Comparison of ENCODE assay signal across 9 mouse cellular contexts in genomic region chr11:53762827-53763495, GRCm38 (mm10). TPM values are rescaled to one million over a fixed set of nuclear protein-coding genes. Genes with fewer than 3 reads are reported as not detected.
DNase-seq lines count a peak whose midpoint lies in the region; ATAC-seq and TF ChIP-seq lines count a peak whose summit lies in the region.
"Had no signal": no experiment of that assay in that cellular context is flagged by ENCODE, and none has a peak within 500 bp of the region (broad histone marks: within the 10 kb centered on the region; RNA-seq: fewer than 3 reads in every experiment).

No protein-coding gene starts in this region.

- peaks cover 18% of the 10 kb centered on the region for H3K4me1 ChIP-seq in cerebellum, adult 2 months (ENCODE audit: control insufficient read depth, insufficient read depth, low read length)
- H3K4me1 ChIP-seq in forebrain, embryonic 16.5 days (replicated peaks; ENCODE audit: control insufficient read depth, insufficient read depth, low read length): peaks cover 22% of the 10 kb centered on the region
- peaks cover 29% of the 10 kb centered on the region for H3K4me1 ChIP-seq in hindbrain, embryonic 12.5 days
- H3K4me1 ChIP-seq in spleen, adult 2 months (ENCODE audit: control insufficient read depth, insufficient read depth, insufficient read length): peaks cover 10% of the 10 kb centered on the region; the same call in 1 of the 2 replicates

- H3K27ac ChIP-seq in cerebellum, adult 2 months (ENCODE audit: insufficient read depth, low read length): no peak overlapping the region
- no peak overlapping the region for H3K27ac ChIP-seq in forebrain, embryonic 16.5 days (ENCODE audit: low read length)
- H3K27ac ChIP-seq in hindbrain, embryonic 12.5 days: no peak overlapping the region
- peak overlapping the region; percentile 99 for H3K27ac ChIP-seq in spleen, adult 2 months (ENCODE audit: insufficient read depth, low read length)

- peak; percentile 89 for DNase-seq in Muller cell, postnatal 12 days (ENCODE audit: inconsistent ontology term)
- peak; percentile 38 to 49 for DNase-seq in cerebellum, adult 2 months
- DNase-seq in left cerebral cortex, postnatal 4 days: peak; percentile 62
- peak in 1 of 2 experiments; percentile 71 for DNase-seq in spleen, adult 2 months (ENCODE audit: low read depth in 1 of 2, low spot score in 2 of 2)
- no peak for DNase-seq in frontal cortex, postnatal 14 days (ENCODE audit: low spot score in 2 of 2)

- peak overlapping the region; percentile 41 for H3K4me3 ChIP-seq in cerebellum, adult 2 months (replicated peaks; ENCODE audit: insufficient read depth, low read depth, low read length)
- H3K4me3 ChIP-seq in forebrain, embryonic 16.5 days (replicated peaks; ENCODE audit: low read length): peak overlapping the region; percentile 34
- H3K4me3 ChIP-seq in hindbrain, embryonic 12.5 days: peak overlapping the region; percentile 31
- H3K4me3 ChIP-seq in spleen, adult 2 months (ENCODE audit: extremely low read depth, insufficient read depth, insufficient read length): peak overlapping the region; percentile 61

- H3K27me3 ChIP-seq in cerebellum, adult 2 months (ENCODE audit: control insufficient read depth, insufficient read depth, low read length): no peaks in the 10 kb centered on the region
- H3K27me3 ChIP-seq in forebrain, embryonic 16.5 days (replicated peaks; ENCODE audit: control insufficient read depth, insufficient read depth, low read length): peaks cover 7% of the 10 kb centered on the region; the same call in 1 of the 2 replicates
- peaks cover 59% of the 10 kb centered on the region for H3K27me3 ChIP-seq in hindbrain, embryonic 12.5 days
- H3K27me3 ChIP-seq in spleen, adult 2 months (ENCODE audit: control insufficient read depth, insufficient read depth, low read length): no peaks in the 10 kb centered on the region

- peak overlapping the region; percentile 70 for H3K4me2 ChIP-seq in forebrain, embryonic 16.5 days (ENCODE audit: low read length)
- H3K4me2 ChIP-seq in hindbrain, embryonic 12.5 days (replicated peaks): peak overlapping the region; percentile 62

- TF ChIP-seq POLR2A in cerebellum, adult 2 months (IDR thresholded peaks at IDR 0.05; ENCODE audit: borderline replicate concordance, insufficient read depth, low read length): no peak
- TF ChIP-seq POLR2A in spleen, adult 2 months (IDR thresholded peaks at IDR 0.05; ENCODE audit: low read depth, low read length): no peak; the same call in 1 of the 2 replicates

- peak; percentile 11; the same call in 1 of the 2 replicates for ATAC-seq in forebrain, embryonic 16.5 days
- ATAC-seq in hindbrain, embryonic 12.5 days (ENCODE audit: low FRiP score): no peak; the same call in 1 of the 2 replicates
- peak; percentile 45 for ATAC-seq in megakaryocyte-erythroid progenitor cell, adult 5-6 weeks (replicated peaks; ENCODE audit: low FRiP score, low TSS enrichment, poor library complexity, severe bottlenecking)

- H3K9me3 ChIP-seq in forebrain, embryonic 16.5 days (ENCODE audit: control insufficient read depth, low read length): no peaks in the 10 kb centered on the region
- no peaks in the 10 kb centered on the region for H3K9me3 ChIP-seq in hindbrain, embryonic 12.5 days (replicated peaks)

- H3K9ac ChIP-seq in forebrain, embryonic 16.5 days (replicated peaks; ENCODE audit: low read depth, low read length): no peak overlapping the region; the same call in 1 of the 2 replicates
- H3K9ac ChIP-seq in hindbrain, embryonic 12.5 days: peak overlapping the region; percentile 48; the same call in 1 of the 2 replicates

- no peak for TF ChIP-seq CTCF in cerebellum, adult 2 months (IDR thresholded peaks at IDR 0.05; ENCODE audit: borderline replicate concordance, insufficient read depth, low read depth, low read length)
- TF ChIP-seq CTCF in spleen, adult 2 months (IDR thresholded peaks at IDR 0.05; ENCODE audit: extremely low read depth, insufficient read depth, insufficient read length, insufficient replicate concordance): no peak

- intact Hi-C loops in left cerebral cortex, postnatal 4 days (cut with DNase I): no loop called here

- WGBS in cerebellum, adult 2 months: 4% methylated on average over 23 of the region's 23 CpGs
- WGBS in forebrain, embryonic 16.5 days: 7% methylated on average over 23 of the region's 23 CpGs
- WGBS in hindbrain, embryonic 12.5 days: 6% methylated on average over 23 of the region's 23 CpGs
- WGBS in spleen, adult 2 months: 2% methylated on average over 23 of the region's 23 CpGs

- H3K36me3 ChIP-seq in forebrain, embryonic 16.5 days (ENCODE audit: control insufficient read depth, insufficient read depth): no peaks in the 10 kb centered on the region
- H3K36me3 ChIP-seq in hindbrain, embryonic 12.5 days: no peaks in the 10 kb centered on the region
- no peaks in the 10 kb centered on the region for H3K36me3 ChIP-seq in spleen, adult 2 months (ENCODE audit: control insufficient read depth, insufficient read depth, low read length)

RNA-seq across cellular contexts. Expression of gene Irf1, which starts 6.9 kb away (rescaled TPM):
- polyA plus RNA-seq in cerebellum, adult 2 months (2012; rRNA removed): 5.6 and 6.0 TPM in 2 replicates
- 2.5 and 3.4 TPM in 2 replicates for polyA plus RNA-seq in forebrain, embryonic 16.5 days (2015; fragmentation: Nextera tagmentation; extraction: Ambion mirVana)
- 4.1 and 4.5 TPM in 2 replicates for polyA plus RNA-seq in hindbrain, embryonic 12.5 days (2016; fragmentation: Nextera tagmentation; extraction: Ambion mirVana)
- 1 to 10 TPM; 2.9 to 4.2 TPM for total RNA-seq in left cerebral cortex, postnatal 4 days (2021)
- total RNA-seq in megakaryocyte-erythroid progenitor cell, adult 5-6 weeks (2014; fragmentation: Nextera tagmentation): 3.1 and 4.4 TPM in 2 replicates
- total RNA-seq in megakaryocyte-erythroid progenitor cell, adult 5-6 weeks (2017): 39.2 and 50.6 TPM in 2 replicates
- polyA plus RNA-seq in spleen, adult 2 months (2012; rRNA removed): 111 and 222 TPM in 2 replicates

RNA-seq across cellular contexts. Expression of gene Gm17334, which starts 10.0 kb away (rescaled TPM):
- 0.32 and 0.44 TPM in 2 replicates for polyA plus RNA-seq in cerebellum, adult 2 months (2012; rRNA removed)
- polyA plus RNA-seq in forebrain, embryonic 16.5 days (2015; fragmentation: Nextera tagmentation; extraction: Ambion mirVana): 0.24 TPM in 1 of 2 replicates, not detected in the other
- polyA plus RNA-seq in hindbrain, embryonic 12.5 days (2016; fragmentation: Nextera tagmentation; extraction: Ambion mirVana): not detected in 2 replicates
- total RNA-seq in left cerebral cortex, postnatal 4 days (2021): not detected
- not detected in 2 replicates for total RNA-seq in megakaryocyte-erythroid progenitor cell, adult 5-6 weeks (2014; fragmentation: Nextera tagmentation)
- 0.89 TPM in 1 of 2 replicates, not detected in the other for total RNA-seq in megakaryocyte-erythroid progenitor cell, adult 5-6 weeks (2017)
- 1.2 TPM in 2 replicates for polyA plus RNA-seq in spleen, adult 2 months (2012; rRNA removed)

RNA-seq across cellular contexts. Expression of gene Il5, which starts 42.4 kb away (rescaled TPM):
- 0.16 and 0.22 TPM in 2 replicates for polyA plus RNA-seq in cerebellum, adult 2 months (2012; rRNA removed)
- not detected in 2 replicates for polyA plus RNA-seq in forebrain, embryonic 16.5 days (2015; fragmentation: Nextera tagmentation; extraction: Ambion mirVana)
- not detected in 2 replicates for polyA plus RNA-seq in hindbrain, embryonic 12.5 days (2016; fragmentation: Nextera tagmentation; extraction: Ambion mirVana)
- total RNA-seq in left cerebral cortex, postnatal 4 days (2021): not detected
- total RNA-seq in megakaryocyte-erythroid progenitor cell, adult 5-6 weeks (2014; fragmentation: Nextera tagmentation): not detected in 2 replicates
- total RNA-seq in megakaryocyte-erythroid progenitor cell, adult 5-6 weeks (2017): not detected in 2 replicates
- not detected in 2 replicates for polyA plus RNA-seq in spleen, adult 2 months (2012; rRNA removed)
- total RNA-seq: layer of hippocampus, adult 18-20 months had no signal

RNA-seq across cellular contexts. Expression of gene Rad50, which starts 55.8 kb away (rescaled TPM):
- 5.4 TPM in 2 replicates for polyA plus RNA-seq in cerebellum, adult 2 months (2012; rRNA removed)
- 14.8 and 17.1 TPM in 2 replicates for polyA plus RNA-seq in forebrain, embryonic 16.5 days (2015; fragmentation: Nextera tagmentation; extraction: Ambion mirVana)
- polyA plus RNA-seq in hindbrain, embryonic 12.5 days (2016; fragmentation: Nextera tagmentation; extraction: Ambion mirVana): 18.5 and 21.4 TPM in 2 replicates
- 10 to 100 TPM; 10.1 to 11.3 TPM for total RNA-seq in left cerebral cortex, postnatal 4 days (2021)
- 53.6 and 58.6 TPM in 2 replicates for total RNA-seq in megakaryocyte-erythroid progenitor cell, adult 5-6 weeks (2014; fragmentation: Nextera tagmentation)
- 91.4 and 110 TPM in 2 replicates for total RNA-seq in megakaryocyte-erythroid progenitor cell, adult 5-6 weeks (2017)
- polyA plus RNA-seq in spleen, adult 2 months (2012; rRNA removed): 4.1 and 4.2 TPM in 2 replicates

Comparison
In these comparisons a context has a peak if more than half of its experiments do, and no peak if none do; other contexts are left out.
1. DNase-seq: peak in Muller cell, postnatal 12 days (single experiment), cerebellum, adult 2 months (2 of 2) and left cerebral cortex, postnatal 4 days (single experiment); none in frontal cortex, postnatal 14 days (0 of 2).
2. RNA of gene Irf1, which starts 6.9 kb away (polyA plus RNA-seq): 111 to 222 TPM in spleen, adult 2 months; 5.6 to 6.0 TPM in cerebellum, adult 2 months, 4.1 to 4.5 TPM in hindbrain, embryonic 12.5 days and 2.5 to 3.4 TPM in forebrain, embryonic 16.5 days; every median in the first group is over 10 times any median in the second.
3. Peak in every context shown above with its lines, with median percentiles within 50 percentile points of each other: H3K4me3 ChIP-seq.